Mouse (Mus musculus) lung, postnatal 0 days (tissue): Measurements from ENCODE around the gene Amer3. TPM values are rescaled to one million over a fixed set of nuclear protein-coding genes. Genes with fewer than 3 reads are reported as not detected.

Experiments
- ATAC-seq: fragments of 200-750 bp; cut with Nextera tagmentation; 2 replicates; pipeline ENCODE4 v1.8.0; 2017; ENCODE audit warnings: moderate library complexity
- DNase-seq: peaks from one replicate; pipeline ENCODE4 v3.0.0-alpha.2; 2016; ENCODE audit warnings: low spot score
- H3K27ac ChIP-seq: fragments of 300-500 bp; sonication (generic); 2 replicates; pipeline ENCODE4 v1.5.1; 2014; ENCODE audit warnings: antibody characterized with exemption, mild to moderate bottlenecking, low read length, mixed read lengths
- H3K27me3 ChIP-seq: fragments of 300-500 bp; sonication (generic); replicated peaks from 2 replicates; pipeline ENCODE4 v1.6.1; 2014; ENCODE audit warnings: low read length, mixed read lengths; ENCODE audit not compliant: insufficient read depth
- H3K36me3 ChIP-seq: fragments of 300-500 bp; sonication (generic); 2 replicates; pipeline ENCODE4 v1.6.1; 2014; ENCODE audit warnings: low read length, mixed read lengths; ENCODE audit not compliant: insufficient read depth
- H3K4me1 ChIP-seq: fragments of 300-500 bp; sonication (generic); 2 replicates; pipeline ENCODE4 v1.6.1; 2014; ENCODE audit warnings: antibody characterized with exemption, low read depth, low read length, mixed read lengths; ENCODE audit not compliant: insufficient read depth
- H3K4me2 ChIP-seq: fragments of 300-500 bp; sonication (generic); replicated peaks from 2 replicates; pipeline ENCODE4 v1.6.1; 2014; ENCODE audit warnings: low read depth, mild to moderate bottlenecking, low read length, moderate library complexity, mixed read lengths
- H3K4me3 ChIP-seq: fragments of 300-500 bp; sonication (generic); 2 replicates; pipeline ENCODE4 v1.5.1; 2014; ENCODE audit warnings: low read depth, low read length
- H3K9ac ChIP-seq: fragments of 300-500 bp; sonication (generic); replicated peaks from 2 replicates; pipeline ENCODE4 v1.6.1; 2014; ENCODE audit warnings: low read depth, mild to moderate bottlenecking
- H3K9me3 ChIP-seq: fragments of 300-500 bp; sonication (generic); 2 replicates; pipeline ENCODE4 v1.6.1; 2016; ENCODE audit warnings: low read length, mixed read lengths
- CTCF ChIP-seq: IDR thresholded peaks from 2 replicates; pipeline ENCODE4 v1.5.1; 2016; ENCODE audit warnings: antibody characterized with exemption, mild to moderate bottlenecking
- EP300 ChIP-seq: IDR thresholded peaks from 2 replicates; pipeline ENCODE4 v1.6.1; 2016; ENCODE audit warnings: antibody characterized with exemption, mild to moderate bottlenecking, control low read depth
- WGBS: fragments of 180-500 bp; shearing (Covaris S2); extraction: QIAGEN DNeasy Blood & Tissue Kit; methylation state at CpG from one replicate; pipeline ENCODE4 v1.1.7; 2014; 5-methylcytosine and 5-hydroxymethylcytosine counted together
- polyA plus RNA-seq: library from polyadenylated mRNA; unstranded; fragments of >200 nt; fragmentation: Nextera tagmentation; extraction: Ambion mirVana; gene quantifications from 2 replicates; pipeline ENCODE4 v1.2.1, GENCODE M21; 2015

Gene Amer3
- polyA plus RNA-seq, 1 experiment from 2014 or later: not detected

- TF ChIP-seq CTCF (no peak), EP300 (no peak)
- no peak overlapping the region for H3K27ac ChIP-seq
- DNase-seq (no peak), ATAC-seq (no peak)
- no peaks in the 10 kb centered on the region for H3K9me3 ChIP-seq
- H3K4me2 ChIP-seq: no peak overlapping the region
- 80% methylated on average over 6 of the region's 6 CpGs for WGBS
- no peak overlapping the region for H3K4me3 ChIP-seq
- no peak overlapping the region for H3K9ac ChIP-seq
- H3K27me3 ChIP-seq: no peaks in the 10 kb centered on the region; the same call in 1 of the 2 replicates
- H3K4me1 ChIP-seq: no peaks in the 10 kb centered on the region
- no peaks in the 10 kb centered on the region for H3K36me3 ChIP-seq
Measured at GRCm38 (mm10) chr1:34573221-34573620, 6.2 kb upstream of the Amer3 start.

- H3K4me3 ChIP-seq: no peak overlapping the region
- TF ChIP-seq CTCF (no peak), EP300 (no peak)
- 4% methylated on average over 18 of the region's 18 CpGs for WGBS
- no peak for DNase-seq
- H3K9ac ChIP-seq: no peak overlapping the region
- no peak overlapping the region for H3K27ac ChIP-seq
- H3K4me2 ChIP-seq: peak overlapping the region; percentile 34
- peaks cover 17% of the 10 kb centered on the region; the same call in 1 of the 2 replicates for H3K27me3 ChIP-seq
- no peak for ATAC-seq
- no peaks in the 10 kb centered on the region for H3K4me1 ChIP-seq
- no peaks in the 10 kb centered on the region for H3K36me3 ChIP-seq
- H3K9me3 ChIP-seq: no peaks in the 10 kb centered on the region
Measured at GRCm38 (mm10) chr1:34579782-34580356, 412 bp downstream of the Amer3 start.

GRCm38 (mm10) chr1:34582218-34582617 lies 2.8 kb downstream of the Amer3 start:
- Histone ChIP-seq H3K4me3 (no peak overlapping the region), H3K4me1 (no peaks in the 10 kb centered on the region), H3K36me3 (no peaks in the 10 kb centered on the region), H3K27ac (no peak overlapping the region), H3K9ac (no peak overlapping the region), H3K9me3 (no peaks in the 10 kb centered on the region), H3K4me2 (no peak overlapping the region), H3K27me3 (peaks cover 17% of the 10 kb centered on the region; the same call in 1 of the 2 replicates)
- DNase-seq: no peak
- no peak for TF ChIP-seq EP300
- no peak for TF ChIP-seq CTCF
- WGBS: 75% methylated on average over 6 of the region's 6 CpGs
- no peak for ATAC-seq

- ATAC-seq (no peak), DNase-seq (no peak)
- Histone ChIP-seq H3K9ac (no peak overlapping the region), H3K4me2 (no peak overlapping the region), H3K4me3 (no peak overlapping the region), H3K4me1 (no peaks in the 10 kb centered on the region), H3K9me3 (no peaks in the 10 kb centered on the region), H3K27ac (no peak overlapping the region), H3K27me3 (peaks cover 11% of the 10 kb centered on the region; the same call in 1 of the 2 replicates), H3K36me3 (no peaks in the 10 kb centered on the region)
- no peak; the same call in 1 of the 2 replicates for TF ChIP-seq CTCF
- no peak for TF ChIP-seq EP300
- 22% methylated on average over 4 of the region's 4 CpGs for WGBS
Measured at GRCm38 (mm10) chr1:34583821-34584263, 4.4 kb downstream of the Amer3 start.

- ATAC-seq (no peak), DNase-seq (no peak)
- no peak overlapping the region for H3K9ac ChIP-seq
- no peaks in the 10 kb centered on the region for H3K9me3 ChIP-seq
- no peak for TF ChIP-seq CTCF
- TF ChIP-seq EP300: no peak
- H3K27ac ChIP-seq: no peak overlapping the region
- no peaks in the 10 kb centered on the region for H3K4me1 ChIP-seq
- 60% methylated on average over 4 of the region's 4 CpGs for WGBS
- H3K4me3 ChIP-seq: no peak overlapping the region
- H3K36me3 ChIP-seq: no peaks in the 10 kb centered on the region
- no peak overlapping the region for H3K4me2 ChIP-seq
- H3K27me3 ChIP-seq: 0 out of 2 replicates have a peak, but pooled peaks cover 5% of the 10 kb centered on the region
Measured at GRCm38 (mm10) chr1:34584736-34585135, 5.3 kb downstream of the Amer3 start.

GRCm38 (mm10) chr1:34587298-34588096 lies 8.0 kb downstream of the Amer3 start:
- H3K36me3 ChIP-seq: no peaks in the 10 kb centered on the region
- 82% methylated on average over 21 of the region's 22 CpGs for WGBS
- no peak overlapping the region for H3K9ac ChIP-seq
- H3K9me3 ChIP-seq: no peaks in the 10 kb centered on the region
- H3K4me3 ChIP-seq: no peak overlapping the region
- no peak overlapping the region for H3K27ac ChIP-seq
- ATAC-seq: no peak
- DNase-seq: no peak
- H3K4me1 ChIP-seq: no peaks in the 10 kb centered on the region
- no peak for TF ChIP-seq EP300
- no peak for TF ChIP-seq CTCF
- H3K27me3 ChIP-seq: no peaks in the 10 kb centered on the region
- no peak overlapping the region for H3K4me2 ChIP-seq
